Mouse (Mus musculus) heart, postnatal 0 days (tissue): ENCODE results near the gene Maml3. TPM values are rescaled to one million over a fixed set of nuclear protein-coding genes. Genes with fewer than 3 reads are reported as not detected.
A peak's percentile ranks its signal among the peaks of the same experiment; 100 is the strongest.

ENCODE experiments used
- ATAC-seq: fragments of 200-750 bp; cut with Nextera tagmentation; 2 replicates; pipeline ENCODE4 v1.8.0; 2017; ENCODE audit warnings: low read depth, moderate number of reproducible peaks, moderate library complexity; ENCODE audit not compliant: insufficient read depth
- DNase-seq: peaks from one replicate; pipeline ENCODE4 v3.0.0-alpha.2; 2016; ENCODE audit warnings: low spot score
- H3K27ac ChIP-seq: fragments of 300-500 bp; sonication (generic); 2 replicates; pipeline ENCODE4 v1.5.1; 2014; ENCODE audit warnings: low read depth, mild to moderate bottlenecking
- H3K27me3 ChIP-seq: fragments of 300-500 bp; sonication (generic); 2 replicates; pipeline ENCODE4 v1.6.1; 2014; ENCODE audit warnings: low read length, mixed read lengths; ENCODE audit not compliant: control insufficient read depth, insufficient read depth
- H3K36me3 ChIP-seq: fragments of 300-500 bp; sonication (generic); replicated peaks from 2 replicates; pipeline ENCODE4 v1.6.1; 2014; ENCODE audit warnings: low read length, mixed read lengths; ENCODE audit not compliant: control insufficient read depth, insufficient read depth
- H3K4me1 ChIP-seq: fragments of 300-500 bp; sonication (generic); 2 replicates; pipeline ENCODE4 v1.6.1; 2014; ENCODE audit warnings: antibody characterized with exemption; ENCODE audit not compliant: control insufficient read depth, insufficient read depth
- H3K4me2 ChIP-seq: fragments of 300-500 bp; sonication (generic); 2 replicates; pipeline ENCODE4 v1.6.1; 2014; ENCODE audit warnings: low read depth, mild to moderate bottlenecking, low read length, moderate library complexity
- H3K4me3 ChIP-seq: fragments of 300-500 bp; sonication (generic); 2 replicates; pipeline ENCODE4 v1.5.1; 2014; ENCODE audit warnings: low read depth, low read length
- H3K9ac ChIP-seq: fragments of 300-500 bp; sonication (generic); replicated peaks from 2 replicates; pipeline ENCODE4 v1.6.1; 2014; ENCODE audit warnings: low read depth, low read length, mixed read lengths
- H3K9me3 ChIP-seq: fragments of 300-500 bp; sonication (generic); replicated peaks from 2 replicates; pipeline ENCODE4 v1.6.1; 2016; ENCODE audit warnings: low read length; ENCODE audit not compliant: control insufficient read depth
- CTCF ChIP-seq: IDR thresholded peaks from 2 replicates; pipeline ENCODE4 v1.5.1; 2016; ENCODE audit warnings: antibody characterized with exemption, control low read depth, low read depth
- EP300 ChIP-seq: IDR thresholded peaks from 2 replicates; pipeline ENCODE4 v1.6.1; 2016; ENCODE audit warnings: antibody characterized with exemption, low read depth
- WGBS: fragments of 180-500 bp; shearing (Covaris S2); extraction: QIAGEN DNeasy Blood & Tissue Kit; methylation state at CpG from one replicate; pipeline ENCODE4 v1.1.7; 2014; 5-methylcytosine and 5-hydroxymethylcytosine counted together
- polyA plus RNA-seq: library from polyadenylated mRNA; unstranded; fragments of >200 nt; fragmentation: Nextera tagmentation; extraction: Ambion mirVana; gene quantifications from 2 replicates; pipeline ENCODE4 v1.2.1, GENCODE M21; 2015
- total RNA-seq: library from RNA; depleted of rRNA; stranded (reverse); fragments of >200 nt; gene quantifications from 2 replicates; pipeline ENCODE4 v1.2.3, GENCODE M21; 2014; ENCODE audit warnings: low replicate concordance

Gene Maml3
- total and polyA plus RNA-seq, 2 experiments from 2014 or later = 1.6 to 6.2 TPM

GRCm38 (mm10) chr3:52045221-52045641 is 59.6 kb downstream of the Maml3 start:
- Histone ChIP-seq H3K27ac (peak overlapping the region; percentile 92), H3K27me3 (no peaks in the 10 kb centered on the region), H3K4me1 (peaks cover 24% of the 10 kb centered on the region), H3K4me3 (0 out of 2 replicates have a peak overlapping the region, but pooled peaks have one; percentile 19), H3K9me3 (no peaks in the 10 kb centered on the region), H3K4me2 (peak overlapping the region; percentile 67), H3K36me3 (no peaks in the 10 kb centered on the region), H3K9ac (peak overlapping the region; percentile 52)
- TF ChIP-seq EP300 (no peak), CTCF (no peak)
- ATAC-seq (no peak), DNase-seq (no peak)
- 19% methylated on average over 6 of the region's 6 CpGs for WGBS

- Histone ChIP-seq H3K9me3 (no peaks in the 10 kb centered on the region), H3K4me3 (peak overlapping the region; percentile 19; the same call in 1 of the 2 replicates), H3K27ac (peak overlapping the region; percentile 92), H3K4me2 (peak overlapping the region; percentile 67), H3K36me3 (no peaks in the 10 kb centered on the region), H3K9ac (peak overlapping the region; percentile 52), H3K27me3 (no peaks in the 10 kb centered on the region), H3K4me1 (peaks cover 24% of the 10 kb centered on the region)
- WGBS = 17% methylated on average over 14 of the region's 14 CpGs
- ATAC-seq (no peak), DNase-seq (peak; percentile 53)
- TF ChIP-seq EP300 = no peak
- TF ChIP-seq CTCF = no peak
Observed at GRCm38 (mm10) chr3:52044651-52045050, 60.2 kb downstream of the Maml3 start.

- Histone ChIP-seq H3K4me2 (no peak overlapping the region), H3K4me1 (peaks cover 24% of the 10 kb centered on the region)
- 75% methylated on average over 4 of the region's 4 CpGs for WGBS
Observed at GRCm38 (mm10) chr3:52043847-52044246, 61.0 kb downstream of the Maml3 start.

GRCm38 (mm10) chr3:52042680-52043079 is 62.2 kb downstream of the Maml3 start:
- no peaks in the 10 kb centered on the region for H3K36me3 ChIP-seq
- H3K9me3 ChIP-seq = no peaks in the 10 kb centered on the region
- no peak overlapping the region for H3K4me3 ChIP-seq
- H3K4me1 ChIP-seq = peaks cover 18% of the 10 kb centered on the region; the same call in 1 of the 2 replicates
- no peaks in the 10 kb centered on the region for H3K27me3 ChIP-seq
- 78% methylated on average over 3 of the region's 3 CpGs for WGBS
- TF ChIP-seq EP300 (no peak), CTCF (no peak)
- no peak overlapping the region for H3K4me2 ChIP-seq
- no peak overlapping the region for H3K27ac ChIP-seq
- ATAC-seq = no peak
- no peak for DNase-seq
- no peak overlapping the region for H3K9ac ChIP-seq

More at GRCm38 (mm10) chr3:52043847-52044246, 61.0 kb downstream of the Maml3 start:
- Histone ChIP-seq H3K27me3 (no peaks in the 10 kb centered on the region), H3K4me3 (no peak overlapping the region), H3K36me3 (no peaks in the 10 kb centered on the region), H3K27ac (no peak overlapping the region), H3K9ac (no peak overlapping the region), H3K9me3 (no peaks in the 10 kb centered on the region)
- no peak for DNase-seq
- ATAC-seq = no peak
- TF ChIP-seq CTCF (no peak), EP300 (no peak)

GRCm38 (mm10) chr3:52039958-52040357 is 64.9 kb downstream of the Maml3 start:
- H3K36me3 ChIP-seq = no peaks in the 10 kb centered on the region
- H3K4me2 ChIP-seq = no peak overlapping the region
- no peak overlapping the region for H3K27ac ChIP-seq
- no peaks in the 10 kb centered on the region for H3K9me3 ChIP-seq
- DNase-seq (no peak), ATAC-seq (no peak)
- no peaks in the 10 kb centered on the region for H3K27me3 ChIP-seq
- H3K9ac ChIP-seq = no peak overlapping the region
- no peak overlapping the region for H3K4me3 ChIP-seq
- no peak for TF ChIP-seq CTCF
- no peak for TF ChIP-seq EP300
- H3K4me1 ChIP-seq = peaks cover 10% of the 10 kb centered on the region
- 77% methylated on average over 7 of the region's 7 CpGs for WGBS

- TF ChIP-seq EP300 = no peak
- no peak for TF ChIP-seq CTCF
- H3K27ac ChIP-seq = no peak overlapping the region
- H3K9ac ChIP-seq = no peak overlapping the region
- H3K4me2 ChIP-seq = no peak overlapping the region
- no peaks in the 10 kb centered on the region for H3K27me3 ChIP-seq
- H3K9me3 ChIP-seq = no peaks in the 10 kb centered on the region
- DNase-seq (no peak), ATAC-seq (no peak)
- no peaks in the 10 kb centered on the region; the same call in 1 of the 2 replicates for H3K4me1 ChIP-seq
- H3K36me3 ChIP-seq = no peaks in the 10 kb centered on the region
- no peak overlapping the region for H3K4me3 ChIP-seq
- 77% methylated on average over 5 of the region's 5 CpGs for WGBS
Observed at GRCm38 (mm10) chr3:52037260-52037659, 67.6 kb downstream of the Maml3 start.
